Mouse (Mus musculus) hindbrain, embryonic 15.5 days (tissue): ENCODE data around the gene Chrnd. TPM values are rescaled to one million over a fixed set of nuclear protein-coding genes. Genes with fewer than 3 reads are reported as not detected.

ENCODE experiments used
- ATAC-seq: fragments of 200-750 bp; cut with Nextera tagmentation; 2 replicates; pipeline ENCODE4 v1.8.0; 2017; ENCODE audit warnings: low read depth, moderate number of reproducible peaks, moderate TSS enrichment; ENCODE audit not compliant: low FRiP score
- H3K27ac ChIP-seq: fragments of 300-500 bp; sonication (generic); replicated peaks from 2 replicates; pipeline ENCODE4 v1.5.1; 2015; ENCODE audit warnings: mild to moderate bottlenecking, inconsistent platforms
- H3K27me3 ChIP-seq: fragments of 300-500 bp; sonication (generic); 2 replicates; pipeline ENCODE4 v1.6.1; 2015; ENCODE audit warnings: control low read depth, inconsistent platforms
- H3K36me3 ChIP-seq: fragments of 300-500 bp; sonication (generic); 2 replicates; pipeline ENCODE4 v1.6.1; 2015; ENCODE audit warnings: control low read depth, inconsistent platforms
- H3K4me1 ChIP-seq: fragments of 300-500 bp; sonication (generic); replicated peaks from 2 replicates; pipeline ENCODE4 v1.6.1; 2015; ENCODE audit warnings: control low read depth, inconsistent platforms
- H3K4me2 ChIP-seq: fragments of 300-500 bp; sonication (generic); 2 replicates; pipeline ENCODE4 v1.6.1; 2015; ENCODE audit warnings: moderate library complexity, mild to moderate bottlenecking, inconsistent platforms
- H3K4me3 ChIP-seq: fragments of 300-500 bp; sonication (generic); 2 replicates; pipeline ENCODE4 v1.5.1; 2015; ENCODE audit warnings: mild to moderate bottlenecking, inconsistent platforms
- H3K9ac ChIP-seq: fragments of 300-500 bp; sonication (generic); 2 replicates; pipeline ENCODE4 v1.6.1; 2015; ENCODE audit warnings: inconsistent platforms
- H3K9me3 ChIP-seq: fragments of 300-500 bp; sonication (generic); 2 replicates; pipeline ENCODE4 v1.6.1; 2016; ENCODE audit warnings: control low read depth, inconsistent platforms
- WGBS: fragments of 180-500 bp; shearing (Covaris S2); methylation state at CpG from one replicate; pipeline ENCODE4 v1.1.7; 2015; 5-methylcytosine and 5-hydroxymethylcytosine counted together
- polyA plus RNA-seq: library from polyadenylated mRNA; unstranded; fragments of >200 nt; fragmentation: Nextera tagmentation; extraction: Ambion mirVana; gene quantifications from 2 replicates; pipeline ENCODE4 v1.2.1, GENCODE M21; 2015

The Chrnd gene
- polyA plus RNA-seq, 1 experiment from 2014 or later, result not detected

- H3K4me2 ChIP-seq, result peak overlapping the region; percentile 95; the same call in 1 of the 2 replicates
- no peaks in the 10 kb centered on the region for H3K36me3 ChIP-seq
- WGBS, result 11% methylated on average over 13 of the region's 13 CpGs
- H3K27me3 ChIP-seq, result peaks cover 38% of the 10 kb centered on the region
- H3K27ac ChIP-seq, result no peak overlapping the region
- no peak for ATAC-seq
- H3K4me1 ChIP-seq, result peaks cover 22% of the 10 kb centered on the region
- no peak overlapping the region for H3K4me3 ChIP-seq
- H3K9me3 ChIP-seq, result no peaks in the 10 kb centered on the region
- no peak overlapping the region for H3K9ac ChIP-seq
Observed at GRCm38 (mm10) chr1:87185526-87185925, 4.9 kb upstream of the Chrnd start.

DNA sequence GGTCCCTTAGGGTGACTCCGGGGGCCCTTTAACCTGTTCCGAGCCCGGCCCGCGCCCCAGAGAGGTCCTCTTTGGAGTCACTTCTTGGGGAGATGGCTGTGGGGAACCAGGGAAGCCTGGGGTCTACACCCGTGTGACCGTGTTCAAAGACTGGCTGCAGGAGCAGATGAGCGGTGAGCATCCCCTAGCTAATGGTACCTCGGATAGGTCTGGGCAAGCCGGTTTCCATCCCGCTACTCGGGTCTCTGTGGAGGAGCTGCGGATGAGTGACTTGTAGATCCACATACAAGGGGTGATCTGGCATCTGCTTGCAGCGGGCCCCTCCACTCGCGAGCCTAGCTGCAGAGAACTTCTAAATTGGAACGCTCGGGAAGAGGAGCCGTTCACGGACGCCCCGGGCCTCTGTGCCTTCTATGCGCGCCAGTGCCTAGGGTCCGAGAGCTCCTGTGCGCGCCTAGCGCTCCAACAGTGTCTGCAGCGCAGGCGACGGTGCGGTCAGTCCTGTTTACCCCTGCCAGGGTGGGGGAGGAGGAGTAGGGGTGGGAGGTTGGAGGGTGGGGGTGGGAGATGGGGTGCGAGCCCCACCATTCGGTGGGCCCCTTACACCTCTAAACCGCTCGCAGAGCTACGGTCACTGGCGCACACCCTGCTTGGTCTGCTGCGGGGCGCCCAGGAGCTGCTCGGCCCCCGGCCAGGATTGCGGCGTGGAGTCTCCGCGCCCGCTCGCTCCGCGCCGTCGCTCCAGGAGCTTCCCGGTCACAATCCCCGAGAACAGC, 4.0 kb upstream of the Chrnd start:
- Histone ChIP-seq H3K9ac (peak overlapping the region; percentile 50), H3K27ac (no peak overlapping the region), H3K9me3 (no peaks in the 10 kb centered on the region), H3K27me3 (peaks cover 38% of the 10 kb centered on the region), H3K4me3 (peak overlapping the region; percentile 51), H3K4me1 (peaks cover 22% of the 10 kb centered on the region), H3K4me2 (peak overlapping the region; percentile 95), H3K36me3 (no peaks in the 10 kb centered on the region)
- peak; percentile 66 for ATAC-seq
- 2% methylated on average over 53 of the region's 54 CpGs for WGBS

DNA sequence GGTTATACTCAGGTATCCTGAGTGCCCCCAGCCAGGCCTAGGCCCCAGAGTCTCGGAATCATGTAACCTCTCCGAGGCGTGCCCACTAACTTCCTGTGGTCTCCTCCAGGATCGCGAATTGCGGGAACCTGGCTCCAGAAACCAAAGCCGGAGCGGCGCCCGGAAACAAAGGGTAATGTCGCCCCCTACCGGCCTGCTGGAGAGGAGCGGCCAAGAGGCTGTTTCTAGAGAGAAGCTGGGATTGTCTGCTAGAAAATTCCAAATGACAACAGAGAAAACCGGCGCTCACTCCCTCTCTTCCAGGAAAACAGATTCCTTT, 3.4 kb upstream of the Chrnd start:
- peaks cover 22% of the 10 kb centered on the region for H3K4me1 ChIP-seq
- peak overlapping the region; percentile 51 for H3K4me3 ChIP-seq
- H3K4me2 ChIP-seq, result peak overlapping the region; percentile 95
- H3K27me3 ChIP-seq, result peaks cover 40% of the 10 kb centered on the region
- peak; percentile 49 for ATAC-seq
- H3K36me3 ChIP-seq, result no peaks in the 10 kb centered on the region
- no peaks in the 10 kb centered on the region for H3K9me3 ChIP-seq
- H3K9ac ChIP-seq, result peak overlapping the region; percentile 50
- under 1% methylated on average over 15 of the region's 15 CpGs for WGBS
- H3K27ac ChIP-seq, result no peak overlapping the region

GRCm38 (mm10) chr1:87197296-87197695, 6.9 kb downstream of the Chrnd start:
- Histone ChIP-seq H3K4me2 (no peak overlapping the region), H3K9ac (no peak overlapping the region), H3K36me3 (no peaks in the 10 kb centered on the region), H3K27me3 (no peaks in the 10 kb centered on the region), H3K4me3 (no peak overlapping the region), H3K9me3 (no peaks in the 10 kb centered on the region), H3K27ac (no peak overlapping the region), H3K4me1 (no peaks in the 10 kb centered on the region)
- WGBS, result 81% methylated on average over 9 of the region's 9 CpGs
- ATAC-seq, result no peak

- Histone ChIP-seq H3K9me3 (no peaks in the 10 kb centered on the region), H3K27ac (no peak overlapping the region), H3K4me1 (no peaks in the 10 kb centered on the region), H3K9ac (no peak overlapping the region), H3K4me3 (no peak overlapping the region), H3K4me2 (no peak overlapping the region), H3K27me3 (no peaks in the 10 kb centered on the region), H3K36me3 (no peaks in the 10 kb centered on the region)
- no peak for ATAC-seq
- 78% methylated on average over 12 of the region's 12 CpGs for WGBS
Observed at GRCm38 (mm10) chr1:87198119-87199065, 8.0 kb downstream of the Chrnd start.

- no peak for ATAC-seq
- H3K4me3 ChIP-seq, result no peak overlapping the region
- 0 out of 2 replicates have a peak, but pooled peaks cover under 1% of the 10 kb centered on the region for H3K27me3 ChIP-seq
- 71% methylated on average over 2 of the region's 2 CpGs for WGBS
- H3K9ac ChIP-seq, result no peak overlapping the region
- H3K36me3 ChIP-seq, result no peaks in the 10 kb centered on the region
- H3K4me2 ChIP-seq, result no peak overlapping the region
- no peaks in the 10 kb centered on the region for H3K9me3 ChIP-seq
- no peak overlapping the region for H3K27ac ChIP-seq
- H3K4me1 ChIP-seq, result no peaks in the 10 kb centered on the region
Observed at GRCm38 (mm10) chr1:87200811-87201210, 10.4 kb downstream of the Chrnd start.

- Histone ChIP-seq H3K4me1 (no peaks in the 10 kb centered on the region), H3K27ac (no peak overlapping the region), H3K27me3 (peaks cover 8% of the 10 kb centered on the region), H3K9ac (no peak overlapping the region), H3K4me2 (no peak overlapping the region), H3K4me3 (no peak overlapping the region), H3K9me3 (no peaks in the 10 kb centered on the region), H3K36me3 (no peaks in the 10 kb centered on the region)
- 31% methylated on average over 1 of the region's 1 CpGs for WGBS
- ATAC-seq, result no peak
Observed at GRCm38 (mm10) chr1:87201848-87202247, 11.4 kb downstream of the Chrnd start.

- no peak overlapping the region for H3K27ac ChIP-seq
- H3K4me2 ChIP-seq, result no peak overlapping the region
- H3K4me3 ChIP-seq, result no peak overlapping the region
- H3K9me3 ChIP-seq, result no peaks in the 10 kb centered on the region
- 82% methylated on average over 5 of the region's 5 CpGs for WGBS
- peaks cover 8% of the 10 kb centered on the region for H3K27me3 ChIP-seq
- H3K4me1 ChIP-seq, result no peaks in the 10 kb centered on the region
- H3K36me3 ChIP-seq, result no peaks in the 10 kb centered on the region
- no peak for ATAC-seq
- H3K9ac ChIP-seq, result no peak overlapping the region
Observed at GRCm38 (mm10) chr1:87203779-87204178, 13.4 kb downstream of the Chrnd start.

- H3K36me3 ChIP-seq, result no peaks in the 10 kb centered on the region
- peaks cover 8% of the 10 kb centered on the region for H3K27me3 ChIP-seq
- no peak within 1 kb of the TSS for H3K4me2 ChIP-seq
- ATAC-seq, result no peak
- no peaks in the 10 kb centered on the region for H3K4me1 ChIP-seq
- H3K9ac ChIP-seq, result no peak within 1 kb of the TSS
- WGBS, result 91% methylated on average over 7 of the region's 7 CpGs
- no peak within 1 kb of the TSS for H3K4me3 ChIP-seq
- H3K9me3 ChIP-seq, result no peaks in the 10 kb centered on the region
- no peak within 1 kb of the TSS for H3K27ac ChIP-seq
Observed at GRCm38 (mm10) chr1:87204465-87204864, 14.1 kb downstream of the Chrnd start, which contains the start of gene Chrng. TSS of gene Chrng (plus strand) at chr1:87204657.

GRCm38 (mm10) chr1:87205038-87205437, 14.6 kb downstream of the Chrnd start:
- H3K9me3 ChIP-seq, result no peaks in the 10 kb centered on the region
- no peak overlapping the region for H3K27ac ChIP-seq
- 71% methylated on average over 6 of the region's 6 CpGs for WGBS
- no peak for ATAC-seq
- H3K36me3 ChIP-seq, result no peaks in the 10 kb centered on the region
- no peaks in the 10 kb centered on the region for H3K4me1 ChIP-seq
- no peak overlapping the region for H3K4me2 ChIP-seq
- peaks cover 8% of the 10 kb centered on the region for H3K27me3 ChIP-seq
- no peak overlapping the region for H3K4me3 ChIP-seq
- no peak overlapping the region for H3K9ac ChIP-seq

GRCm38 (mm10) chr1:87205502-87205901, 15.1 kb downstream of the Chrnd start:
- no peaks in the 10 kb centered on the region for H3K9me3 ChIP-seq
- peaks cover 8% of the 10 kb centered on the region for H3K27me3 ChIP-seq
- H3K9ac ChIP-seq, result no peak overlapping the region
- ATAC-seq, result no peak
- H3K36me3 ChIP-seq, result no peaks in the 10 kb centered on the region
- no peaks in the 10 kb centered on the region for H3K4me1 ChIP-seq
- 51% methylated on average over 3 of the region's 3 CpGs for WGBS
- no peak overlapping the region for H3K27ac ChIP-seq
- no peak overlapping the region for H3K4me3 ChIP-seq
- H3K4me2 ChIP-seq, result no peak overlapping the region

- Histone ChIP-seq H3K4me1 (no peaks in the 10 kb centered on the region), H3K4me2 (no peak overlapping the region), H3K27me3 (peaks cover 8% of the 10 kb centered on the region), H3K36me3 (no peaks in the 10 kb centered on the region), H3K4me3 (no peak overlapping the region), H3K9me3 (no peaks in the 10 kb centered on the region), H3K27ac (no peak overlapping the region), H3K9ac (no peak overlapping the region)
- no peak for ATAC-seq
- 22% methylated on average over 17 of the region's 17 CpGs for WGBS
Observed at GRCm38 (mm10) chr1:87206339-87206738, 15.9 kb downstream of the Chrnd start.
